Mouse (Mus musculus) heart, adult 2 months (tissue): ENCODE measurements around the gene Ppil3. TPM values are rescaled to one million over a fixed set of nuclear protein-coding genes. Genes with fewer than 3 reads are reported as not detected.

ENCODE experiments used
- DNase-seq, 2 experiments: peaks; one replicate each; pipeline ENCODE4 v3.0.0; 2021
- H3K27ac ChIP-seq: fragments of 200-600 bp; 2 replicates; pipeline ENCODE4 v1.8.1; 2022
- H3K27me3 ChIP-seq: fragments of 200-500 bp; 2 replicates; pipeline ENCODE4 v1.6.1; 2012; ENCODE audit warnings: mild to moderate bottlenecking, low read length, inconsistent platforms, mixed read lengths; ENCODE audit not compliant: control insufficient read depth, insufficient read depth
- H3K36me3 ChIP-seq: fragments of 200-500 bp; 2 replicates; pipeline ENCODE4 v1.6.1; 2012; ENCODE audit warnings: low read length, inconsistent platforms; ENCODE audit not compliant: control insufficient read depth, insufficient read depth
- H3K4me1 ChIP-seq: fragments of 200-500 bp; 2 replicates; pipeline ENCODE4 v1.6.1; 2011; ENCODE audit warnings: low read length; ENCODE audit not compliant: control insufficient read depth, insufficient read depth
- H3K4me3 ChIP-seq: fragments of 200-600 bp; 2 replicates; pipeline ENCODE4 v1.8.1; 2022
- H3K79me2 ChIP-seq: fragments of 200-500 bp; replicated peaks from 2 replicates; pipeline ENCODE4 v1.6.1; 2012; ENCODE audit warnings: mild to moderate bottlenecking, inconsistent platforms, low read length, moderate library complexity, mixed read lengths; ENCODE audit not compliant: control insufficient read depth, insufficient read depth
- H3K9ac ChIP-seq: fragments of 200-500 bp; 2 replicates; pipeline ENCODE4 v1.6.1; 2012; ENCODE audit warnings: low read depth, mild to moderate bottlenecking, control low read depth, inconsistent platforms, low read length, mixed read lengths
- CTCF ChIP-seq: fragments of 200-600 bp; IDR thresholded peaks from 2 replicates; pipeline ENCODE4 v1.8.1; 2022; ENCODE audit warnings: antibody characterized with exemption, mild to moderate bottlenecking, moderate library complexity
- EP300 ChIP-seq: fragments of 200-500 bp; IDR thresholded peaks from 2 replicates; pipeline ENCODE4 v1.6.1; 2011; ENCODE audit warnings: low read depth, low read length, control low read depth; ENCODE audit not compliant: insufficient read depth
- POLR2A ChIP-seq: fragments of 200-500 bp; IDR thresholded peaks from 2 replicates; pipeline ENCODE4 v1.6.1; 2011; ENCODE audit warnings: mild to moderate bottlenecking, low read depth, low read length, control low read depth; ENCODE audit not compliant: insufficient read depth
- WGBS: fragments of 180-500 bp; shearing (Covaris S2); methylation state at CpG from one replicate; pipeline ENCODE4 v1.1.7; 2018; 5-methylcytosine and 5-hydroxymethylcytosine counted together
- intact Hi-C: fragments of 180-260 bp; cut with DNase I; formaldehyde crosslinking; loops from one replicate; pipeline ENCODE4 v1.15.1; 2025
- polyA plus RNA-seq: library from polyadenylated mRNA; depleted of rRNA; stranded (reverse); fragments of >200 nt; gene quantifications from 2 replicates; pipeline ENCODE4 v1.2.3, GENCODE M21; 2012
- total RNA-seq, 2 experiments: library from RNA; stranded (reverse); gene quantifications; 2 replicates each; pipeline ENCODE4 v1.2.3; 2021

Ppil3 gene
- total and polyA plus RNA-seq, 3 experiments = 17.5 to 19.6 (median 18.3) TPM

DNA sequence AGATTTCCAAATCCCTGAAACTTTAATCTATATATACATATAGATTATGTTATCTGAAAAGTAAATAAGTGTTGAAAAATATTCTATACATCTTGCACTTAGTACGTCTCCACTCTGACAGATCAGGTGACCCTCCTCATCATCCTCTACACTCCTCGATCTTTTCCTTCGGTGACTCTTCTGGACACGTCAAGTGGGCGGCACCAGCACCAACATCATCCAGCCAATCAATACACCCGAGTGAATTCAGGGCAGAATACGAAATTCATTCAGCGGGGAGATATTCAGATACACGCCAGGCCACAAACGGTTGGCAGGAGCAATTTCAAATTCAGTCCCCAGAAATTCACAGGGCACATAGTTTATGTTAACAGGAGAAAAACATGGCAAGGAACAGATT lies 25.3 kb downstream of the Ppil3 start:
- H3K4me3 ChIP-seq = peak overlapping the region; percentile 22; the same call in 1 of the 2 replicates
- peaks cover 10% of the 10 kb centered on the region for H3K79me2 ChIP-seq
- H3K36me3 ChIP-seq = peaks cover 59% of the 10 kb centered on the region
- WGBS = 37% methylated on average over 10 of the region's 10 CpGs
- H3K4me1 ChIP-seq = peaks cover 13% of the 10 kb centered on the region
- H3K27ac ChIP-seq = no peak overlapping the region
- intact Hi-C loops = no loop called here
- no peak for DNase-seq
- H3K27me3 ChIP-seq = no peaks in the 10 kb centered on the region
- H3K9ac ChIP-seq = no peak overlapping the region
- TF ChIP-seq CTCF = no peak
- no peak for TF ChIP-seq POLR2A
- TF ChIP-seq EP300 = no peak

DNA sequence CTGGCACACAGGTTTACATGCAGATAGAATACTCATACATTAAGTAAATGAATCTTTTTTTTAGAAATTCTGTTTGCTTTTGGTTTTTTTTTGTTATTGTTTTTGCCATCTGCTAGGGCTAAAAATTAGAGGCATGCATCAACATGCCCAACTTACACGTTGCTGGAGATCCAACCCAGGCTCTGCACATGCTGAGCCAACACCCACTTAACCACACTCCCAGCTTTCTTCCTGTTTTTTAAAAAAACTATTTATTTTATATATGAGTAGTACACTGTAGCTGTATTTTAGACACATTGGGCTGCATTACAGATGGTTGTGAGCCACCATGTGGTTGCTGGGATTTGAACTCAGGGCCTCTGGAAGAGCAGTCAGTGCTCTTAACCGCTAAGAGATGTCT lies 29.2 kb downstream of the Ppil3 start:
- peaks cover 72% of the 10 kb centered on the region for H3K36me3 ChIP-seq
- H3K79me2 ChIP-seq = 0 out of 2 replicates have a peak, but pooled peaks cover 4% of the 10 kb centered on the region
- no peaks in the 10 kb centered on the region for H3K27me3 ChIP-seq
- no peak overlapping the region for H3K27ac ChIP-seq
- TF ChIP-seq POLR2A (no peak), EP300 (no peak), CTCF (no peak)
- no peak for DNase-seq
- intact Hi-C loops = no loop called here
- WGBS = 66% methylated on average over 2 of the region's 2 CpGs
- H3K9ac ChIP-seq = no peak overlapping the region
- H3K4me1 ChIP-seq = peaks cover 9% of the 10 kb centered on the region
- no peak overlapping the region for H3K4me3 ChIP-seq

DNA sequence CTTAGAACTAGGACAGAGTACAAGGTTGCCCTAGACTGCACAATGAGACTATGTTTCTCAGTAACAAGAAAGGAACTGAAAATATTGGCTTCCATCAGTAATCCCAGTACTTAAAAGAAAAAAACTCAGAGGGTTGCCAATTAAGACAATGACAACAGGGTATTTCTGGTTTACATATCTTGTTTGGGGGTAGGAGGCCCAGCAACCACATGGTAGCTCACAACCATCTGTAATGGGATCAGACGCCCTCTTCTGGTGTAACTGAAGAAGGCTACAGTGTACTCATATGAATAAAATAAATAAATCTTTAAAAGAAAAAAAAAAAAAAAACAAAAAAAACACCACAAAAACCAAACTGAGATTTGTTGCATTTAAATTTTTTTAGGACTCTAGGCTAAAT lies 29.8 kb downstream of the Ppil3 start:
- intact Hi-C loops = loop anchor here (1.0 kb wide), 1 partner anchor 20 kb away; no protein-coding TSS in a partner anchor
- Histone ChIP-seq H3K9ac (no peak overlapping the region), H3K27ac (no peak overlapping the region), H3K27me3 (no peaks in the 10 kb centered on the region), H3K36me3 (peaks cover 71% of the 10 kb centered on the region), H3K4me3 (no peak overlapping the region), H3K79me2 (0 out of 2 replicates have a peak, but pooled peaks cover 3% of the 10 kb centered on the region), H3K4me1 (peaks cover 5% of the 10 kb centered on the region)
- no peak for DNase-seq
- WGBS = 31% methylated on average over 1 of the region's 1 CpGs
- TF ChIP-seq EP300 (no peak), CTCF (peak; percentile 63)

DNA sequence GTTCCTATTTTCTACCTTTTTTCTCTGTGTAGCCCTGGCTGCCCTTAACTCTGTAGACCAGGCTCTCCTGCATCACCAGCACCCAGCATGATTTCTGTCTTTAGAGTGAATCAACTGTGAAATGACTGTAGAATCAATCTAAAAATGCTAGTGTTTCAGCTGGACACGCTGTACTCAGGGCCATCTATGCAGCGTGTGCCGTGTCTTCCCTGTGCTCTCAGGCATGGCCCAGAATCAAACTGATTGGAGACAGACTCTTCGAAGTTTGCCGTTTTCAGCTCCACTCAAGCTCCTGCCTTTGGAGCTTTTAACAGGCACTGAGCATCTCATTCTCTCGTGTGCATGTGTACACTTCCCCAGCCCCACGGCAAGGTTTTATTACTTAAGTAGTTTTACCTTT lies 34.5 kb downstream of the Ppil3 start:
- intact Hi-C loops = no loop called here
- no peak for DNase-seq
- Histone ChIP-seq H3K27me3 (no peaks in the 10 kb centered on the region), H3K4me1 (no peaks in the 10 kb centered on the region), H3K36me3 (peaks cover 34% of the 10 kb centered on the region), H3K9ac (no peak overlapping the region), H3K79me2 (no peaks in the 10 kb centered on the region), H3K4me3 (no peak overlapping the region), H3K27ac (no peak overlapping the region)
- WGBS = 82% methylated on average over 7 of the region's 7 CpGs
- TF ChIP-seq POLR2A (no peak), EP300 (no peak), CTCF (no peak)

DNA sequence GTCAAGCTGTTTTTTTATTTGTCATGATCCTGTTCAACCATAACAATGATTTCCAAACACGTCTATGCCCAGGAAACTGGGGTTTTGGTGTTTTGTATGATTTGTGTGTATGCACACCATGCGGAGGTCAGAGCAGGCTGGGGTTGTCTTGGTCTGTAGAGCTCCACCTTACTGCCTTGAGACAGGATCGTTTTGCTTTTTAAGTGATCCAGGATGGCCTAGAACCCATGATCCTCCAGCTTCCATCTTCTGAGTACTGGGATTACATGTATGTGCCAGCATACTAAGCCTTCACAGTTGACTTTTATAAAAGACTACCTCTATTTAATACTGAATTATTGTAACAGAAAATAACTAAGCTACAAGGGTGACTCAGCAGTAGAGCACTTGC lies 35.1 kb downstream of the Ppil3 start:
- TF ChIP-seq CTCF (no peak), EP300 (no peak), POLR2A (no peak)
- H3K27ac ChIP-seq = no peak overlapping the region
- H3K27me3 ChIP-seq = no peaks in the 10 kb centered on the region
- peaks cover 30% of the 10 kb centered on the region for H3K36me3 ChIP-seq
- H3K4me1 ChIP-seq = no peaks in the 10 kb centered on the region
- no peaks in the 10 kb centered on the region for H3K79me2 ChIP-seq
- DNase-seq = no peak
- 72% methylated on average over 3 of the region's 3 CpGs for WGBS
- H3K4me3 ChIP-seq = no peak overlapping the region
- intact Hi-C loops = no loop called here
- no peak overlapping the region for H3K9ac ChIP-seq

- DNase-seq = no peak
- Histone ChIP-seq H3K79me2 (no peaks in the 10 kb centered on the region), H3K27me3 (no peaks in the 10 kb centered on the region), H3K36me3 (peaks cover 25% of the 10 kb centered on the region), H3K9ac (no peak overlapping the region), H3K4me3 (no peak overlapping the region), H3K27ac (no peak overlapping the region), H3K4me1 (no peaks in the 10 kb centered on the region)
- TF ChIP-seq CTCF (no peak), POLR2A (no peak), EP300 (no peak)
- 77% methylated on average over 5 of the region's 5 CpGs for WGBS
- intact Hi-C loops = no loop called here
Observed at GRCm38 (mm10) chr1:58409553-58410197, 35.6 kb downstream of the Ppil3 start.

- intact Hi-C loops = no loop called here
- H3K9ac ChIP-seq = no peak overlapping the region
Observed at GRCm38 (mm10) chr1:58408141-58408540, 37.1 kb downstream of the Ppil3 start.

More at GRCm38 (mm10) chr1:58408141-58408540, 37.1 kb downstream of the Ppil3 start:
- DNase-seq = no peak
- TF ChIP-seq EP300 (no peak), POLR2A (no peak), CTCF (no peak)
- no peak overlapping the region for H3K4me3 ChIP-seq
- WGBS = 84% methylated on average over 6 of the region's 6 CpGs
- H3K79me2 ChIP-seq = no peaks in the 10 kb centered on the region
- no peak overlapping the region for H3K27ac ChIP-seq
- no peaks in the 10 kb centered on the region for H3K4me1 ChIP-seq
- H3K36me3 ChIP-seq = peaks cover 13% of the 10 kb centered on the region
- no peaks in the 10 kb centered on the region for H3K27me3 ChIP-seq
